Mouse (Mus musculus) heart, adult 2 months (tissue): ENCODE measurements at regions not wholly inside any gene's neighbourhood (a gene's known extent, or its start where the extent isn't known, plus 50 kb on each side); places are given as distances from the start of the nearest gene placed in this dataset.
A peak's percentile ranks its signal among the peaks of the same experiment; 100 is the strongest.

Source experiments
- DNase-seq, 2 experiments: peaks; one replicate each; pipeline ENCODE4 v3.0.0; 2021
- H3K27ac ChIP-seq: fragments of 200-600 bp; 2 replicates; pipeline ENCODE4 v1.8.1; 2022
- H3K27me3 ChIP-seq: fragments of 200-500 bp; 2 replicates; pipeline ENCODE4 v1.6.1; 2012; ENCODE audit warnings: mild to moderate bottlenecking, low read length, inconsistent platforms, mixed read lengths; ENCODE audit not compliant: control insufficient read depth, insufficient read depth
- H3K36me3 ChIP-seq: fragments of 200-500 bp; 2 replicates; pipeline ENCODE4 v1.6.1; 2012; ENCODE audit warnings: low read length, inconsistent platforms; ENCODE audit not compliant: control insufficient read depth, insufficient read depth
- H3K4me1 ChIP-seq: fragments of 200-500 bp; 2 replicates; pipeline ENCODE4 v1.6.1; 2011; ENCODE audit warnings: low read length; ENCODE audit not compliant: control insufficient read depth, insufficient read depth
- H3K4me3 ChIP-seq: fragments of 200-600 bp; 2 replicates; pipeline ENCODE4 v1.8.1; 2022
- H3K79me2 ChIP-seq: fragments of 200-500 bp; replicated peaks from 2 replicates; pipeline ENCODE4 v1.6.1; 2012; ENCODE audit warnings: mild to moderate bottlenecking, inconsistent platforms, low read length, moderate library complexity, mixed read lengths; ENCODE audit not compliant: control insufficient read depth, insufficient read depth
- H3K9ac ChIP-seq: fragments of 200-500 bp; 2 replicates; pipeline ENCODE4 v1.6.1; 2012; ENCODE audit warnings: low read depth, mild to moderate bottlenecking, control low read depth, inconsistent platforms, low read length, mixed read lengths
- CTCF ChIP-seq: fragments of 200-600 bp; IDR thresholded peaks from 2 replicates; pipeline ENCODE4 v1.8.1; 2022; ENCODE audit warnings: antibody characterized with exemption, mild to moderate bottlenecking, moderate library complexity
- EP300 ChIP-seq: fragments of 200-500 bp; IDR thresholded peaks from 2 replicates; pipeline ENCODE4 v1.6.1; 2011; ENCODE audit warnings: low read depth, low read length, control low read depth; ENCODE audit not compliant: insufficient read depth
- POLR2A ChIP-seq: fragments of 200-500 bp; IDR thresholded peaks from 2 replicates; pipeline ENCODE4 v1.6.1; 2011; ENCODE audit warnings: mild to moderate bottlenecking, low read depth, low read length, control low read depth; ENCODE audit not compliant: insufficient read depth
- WGBS: fragments of 180-500 bp; shearing (Covaris S2); methylation state at CpG from one replicate; pipeline ENCODE4 v1.1.7; 2018; 5-methylcytosine and 5-hydroxymethylcytosine counted together
- intact Hi-C: fragments of 180-260 bp; cut with DNase I; formaldehyde crosslinking; loops from one replicate; pipeline ENCODE4 v1.15.1; 2025

GRCm38 (mm10) chr14:98897390-98897789, 96.7 kb downstream of the Rpl36a-ps1 start:
- H3K4me3 ChIP-seq = no peak overlapping the region

GRCm38 (mm10) chr14:98895933-98896332, 98.2 kb downstream of the Rpl36a-ps1 start:
- intact Hi-C loops = no loop called here
- Histone ChIP-seq H3K79me2 (no peaks in the 10 kb centered on the region), H3K4me3 (no peak overlapping the region), H3K9ac (no peak overlapping the region), H3K36me3 (no peaks in the 10 kb centered on the region), H3K27me3 (no peaks in the 10 kb centered on the region), H3K27ac (no peak overlapping the region), H3K4me1 (no peaks in the 10 kb centered on the region)
- DNase-seq = no peak
- TF ChIP-seq EP300 (no peak), CTCF (no peak), POLR2A (no peak)
- 98% methylated on average over 1 of the region's 1 CpGs for WGBS

More at GRCm38 (mm10) chr14:98897390-98897789, 96.7 kb downstream of the Rpl36a-ps1 start:
- no peaks in the 10 kb centered on the region for H3K27me3 ChIP-seq
- TF ChIP-seq POLR2A = no peak
- no peak for TF ChIP-seq EP300
- no peak for TF ChIP-seq CTCF
- H3K36me3 ChIP-seq = no peaks in the 10 kb centered on the region
- H3K9ac ChIP-seq = no peak overlapping the region
- no peak for DNase-seq
- no peak overlapping the region for H3K27ac ChIP-seq
- intact Hi-C loops = no loop called here
- no peaks in the 10 kb centered on the region for H3K79me2 ChIP-seq
- no peaks in the 10 kb centered on the region for H3K4me1 ChIP-seq
- WGBS = 79% methylated on average over 1 of the region's 1 CpGs

- Histone ChIP-seq H3K36me3 (no peaks in the 10 kb centered on the region), H3K4me1 (no peaks in the 10 kb centered on the region), H3K27ac (no peak overlapping the region), H3K9ac (no peak overlapping the region), H3K27me3 (0 out of 2 replicates have a peak, but pooled peaks cover 1% of the 10 kb centered on the region), H3K79me2 (no peaks in the 10 kb centered on the region), H3K4me3 (no peak overlapping the region)
- intact Hi-C loops = no loop called here
- TF ChIP-seq CTCF = no peak
- no peak for TF ChIP-seq EP300
- TF ChIP-seq POLR2A = no peak
- WGBS = 88% methylated on average over 3 of the region's 3 CpGs
- DNase-seq = no peak
Measured at GRCm38 (mm10) chr14:98892670-98893069, 101.4 kb downstream of the Rpl36a-ps1 start.

GRCm38 (mm10) chr14:98891252-98891947, 102.7 kb downstream of the Rpl36a-ps1 start:
- Histone ChIP-seq H3K4me1 (no peaks in the 10 kb centered on the region), H3K27me3 (0 out of 2 replicates have a peak, but pooled peaks cover 1% of the 10 kb centered on the region), H3K79me2 (no peaks in the 10 kb centered on the region), H3K27ac (no peak overlapping the region), H3K36me3 (no peaks in the 10 kb centered on the region), H3K4me3 (no peak overlapping the region; the same call in 1 of the 2 replicates), H3K9ac (no peak overlapping the region)
- DNase-seq = no peak
- TF ChIP-seq EP300 = no peak
- no peak for TF ChIP-seq POLR2A
- no peak for TF ChIP-seq CTCF
- intact Hi-C loops = no loop called here
- WGBS = 38% methylated on average over 5 of the region's 5 CpGs

- Histone ChIP-seq H3K9ac (no peak overlapping the region), H3K79me2 (no peaks in the 10 kb centered on the region), H3K4me1 (no peaks in the 10 kb centered on the region), H3K36me3 (no peaks in the 10 kb centered on the region), H3K27me3 (0 out of 2 replicates have a peak, but pooled peaks cover 1% of the 10 kb centered on the region), H3K27ac (no peak overlapping the region), H3K4me3 (no peak overlapping the region)
- TF ChIP-seq CTCF (no peak), POLR2A (no peak), EP300 (no peak)
- intact Hi-C loops = no loop called here
- 82% methylated on average over 2 of the region's 2 CpGs for WGBS
- DNase-seq = no peak
Measured at GRCm38 (mm10) chr14:98887588-98887987, 106.5 kb downstream of the Rpl36a-ps1 start.

- intact Hi-C loops = no loop called here
- DNase-seq = no peak
- Histone ChIP-seq H3K79me2 (no peaks in the 10 kb centered on the region), H3K27ac (no peak overlapping the region), H3K36me3 (no peaks in the 10 kb centered on the region), H3K9ac (no peak overlapping the region), H3K4me3 (no peak overlapping the region), H3K27me3 (0 out of 2 replicates have a peak, but pooled peaks cover 1% of the 10 kb centered on the region), H3K4me1 (no peaks in the 10 kb centered on the region)
- no peak for TF ChIP-seq POLR2A
- peak; percentile 70 for TF ChIP-seq CTCF
- no peak for TF ChIP-seq EP300
- WGBS = 24% methylated on average over 1 of the region's 1 CpGs
Measured at GRCm38 (mm10) chr14:98886982-98887381, 107.1 kb downstream of the Rpl36a-ps1 start.
